Mouse (Mus musculus) CH12.LX (cell line): ENCODE measurements around the gene Gm32742. TPM values are rescaled to one million over a fixed set of nuclear protein-coding genes. Genes with fewer than 3 reads are reported as not detected.

ENCODE experiments used
- DNase-seq: peaks from one replicate; pipeline ENCODE4 v3.0.0-alpha.2; 2013; ENCODE audit errors: extremely low read depth
- H3K27ac ChIP-seq: 2 replicates; pipeline ENCODE4 v1.5.1; 2012; ENCODE audit warnings: low read depth, mild to moderate bottlenecking, control low read depth, moderate library complexity; ENCODE audit not compliant: insufficient read depth
- H3K27me3 ChIP-seq: replicated peaks from 2 replicates; pipeline ENCODE3; 2012; ENCODE audit warnings: inconsistent platforms
- H3K36me3 ChIP-seq, 2 experiments: replicated peaks in 1 of 2; 2 replicates each; pipeline versions ENCODE3 to v1.6.1; 2012; ENCODE audit warnings: inconsistent platforms in 1 of 2, low read length in 1 of 2, mild to moderate bottlenecking in 1 of 2, mixed read lengths in 1 of 2, moderate library complexity in 1 of 2; ENCODE audit not compliant: control insufficient read depth in 1 of 2, insufficient read depth in 1 of 2
- H3K4me1 ChIP-seq, 2 experiments: 2 replicates each; pipeline ENCODE4 v1.6.1; 2012; ENCODE audit warnings: inconsistent platforms in 1 of 2, moderate library complexity in 1 of 2; ENCODE audit not compliant: insufficient read depth in 2 of 2, control insufficient read depth in 1 of 2
- H3K4me2 ChIP-seq: 2 replicates; pipeline ENCODE4 v1.6.1; 2012; ENCODE audit warnings: low read depth, mild to moderate bottlenecking, control low read depth; ENCODE audit not compliant: poor library complexity, insufficient read depth, severe bottlenecking
- H3K4me3 ChIP-seq, 3 experiments: fragments of 150-350 bp in 1 of 3; sonication (generic) in 1 of 3; replicated peaks in 1 of 3; 2 replicates each; pipeline versions ENCODE3 to v1.5.1; 2011 to 2012; ENCODE audit warnings: low read depth in 2 of 3, low read length in 2 of 3, mild to moderate bottlenecking in 2 of 3, moderate library complexity in 2 of 3, control low read depth in 1 of 3, improper control_type of control experiment in 1 of 3, inconsistent platforms in 1 of 3, mixed read lengths in 1 of 3; ENCODE audit not compliant: poor library complexity in 1 of 3
- H3K79me2 ChIP-seq: replicated peaks from 2 replicates; pipeline ENCODE4 v1.6.1; 2012; ENCODE audit warnings: mild to moderate bottlenecking, moderate library complexity; ENCODE audit not compliant: control insufficient read depth, poor library complexity, insufficient read depth, severe bottlenecking; ENCODE audit errors: extremely low read depth
- H3K9ac ChIP-seq: 2 replicates; pipeline ENCODE4 v1.6.1; 2012; ENCODE audit warnings: low read depth, mild to moderate bottlenecking, control low read depth, moderate library complexity; ENCODE audit not compliant: insufficient read depth
- H3K9me3 ChIP-seq: replicated peaks from 2 replicates; pipeline ENCODE3; 2012; ENCODE audit warnings: low read length, inconsistent platforms, mixed read lengths
- BHLHE40 ChIP-seq: IDR thresholded peaks from 2 replicates; pipeline ENCODE4 v1.6.1; 2011; ENCODE audit warnings: mild to moderate bottlenecking, low read depth, low read length, improper control_type of control experiment
- CHD1 ChIP-seq: IDR thresholded peaks from 2 replicates; pipeline ENCODE4 v1.6.1; 2012; ENCODE audit warnings: low read depth, low read length, improper control_type of control experiment, inconsistent platforms
- CHD2 ChIP-seq: IDR thresholded peaks from 2 replicates; pipeline ENCODE4 v1.6.1; 2011; ENCODE audit warnings: low read length, improper control_type of control experiment
- CTCF ChIP-seq, 2 experiments: IDR thresholded peaks in 1 of 2; conservative IDR thresholded peaks in 1 of 2; 2 replicates each; pipeline ENCODE4 v1.5.1; 2011 to 2012; ENCODE audit warnings: low read depth in 2 of 2, low read length in 2 of 2, improper control_type of control experiment in 1 of 2, inconsistent platforms in 1 of 2, mild to moderate bottlenecking in 1 of 2, moderate library complexity in 1 of 2
- E2F4 ChIP-seq: IDR thresholded peaks from 2 replicates; pipeline ENCODE4 v1.6.1; 2011; ENCODE audit warnings: low read depth, low read length, improper control_type of control experiment; ENCODE audit not compliant: insufficient replicate concordance
- ELF1 ChIP-seq: IDR thresholded peaks from 2 replicates; pipeline ENCODE4 v1.6.1; 2014; ENCODE audit warnings: low read depth, mild to moderate bottlenecking, inconsistent platforms, low read length, improper control_type of control experiment
- EP300 ChIP-seq: IDR thresholded peaks from 2 replicates; pipeline ENCODE4 v1.6.1; 2011; ENCODE audit warnings: low read length, improper control_type of control experiment
- ETS1 ChIP-seq: conservative IDR thresholded peaks from 2 replicates; pipeline ENCODE4 v1.6.1; 2012; ENCODE audit warnings: low read depth, mild to moderate bottlenecking, inconsistent platforms, low read length, improper control_type of control experiment, moderate library complexity
- GABPA ChIP-seq: IDR thresholded peaks from 2 replicates; pipeline ENCODE4 v1.6.1; 2012; ENCODE audit warnings: low read depth, low read length, improper control_type of control experiment, inconsistent platforms; ENCODE audit not compliant: insufficient replicate concordance
- HCFC1 ChIP-seq: IDR thresholded peaks from 2 replicates; pipeline ENCODE4 v1.6.1; 2012; ENCODE audit warnings: low read depth, mild to moderate bottlenecking, inconsistent platforms, low read length, improper control_type of control experiment
- IRF4 ChIP-seq: IDR thresholded peaks from 2 replicates; pipeline ENCODE4 v1.6.1; 2014; ENCODE audit warnings: low read depth, mild to moderate bottlenecking, inconsistent platforms, low read length, improper control_type of control experiment
- JUN ChIP-seq: IDR thresholded peaks from 2 replicates; pipeline ENCODE4 v1.6.1; 2011; ENCODE audit warnings: low read depth, mild to moderate bottlenecking, low read length, improper control_type of control experiment, moderate library complexity; ENCODE audit not compliant: insufficient read depth
- JUND ChIP-seq: conservative IDR thresholded peaks from 2 replicates; pipeline ENCODE4 v1.6.1; 2011; ENCODE audit warnings: low read depth, low read length, improper control_type of control experiment
- KAT2A ChIP-seq: IDR thresholded peaks from 2 replicates; pipeline ENCODE4 v1.6.1; 2012; ENCODE audit warnings: low read length, improper control_type of control experiment, inconsistent platforms; ENCODE audit not compliant: insufficient replicate concordance
- MAFK ChIP-seq: IDR thresholded peaks from 2 replicates; pipeline ENCODE4 v1.6.1; 2011; ENCODE audit warnings: low read length, improper control_type of control experiment; ENCODE audit not compliant: insufficient replicate concordance
- MAX ChIP-seq: IDR thresholded peaks from 2 replicates; pipeline ENCODE4 v1.6.1; 2011; ENCODE audit warnings: low read length, improper control_type of control experiment
- MAZ ChIP-seq: IDR thresholded peaks from 2 replicates; pipeline ENCODE4 v1.6.1; 2012; ENCODE audit warnings: low read depth, mild to moderate bottlenecking, inconsistent platforms, low read length, improper control_type of control experiment, moderate library complexity
- MEF2A ChIP-seq: IDR thresholded peaks from 2 replicates; pipeline ENCODE4 v1.6.1; 2014; ENCODE audit warnings: low read depth, mild to moderate bottlenecking, inconsistent platforms, low read length, improper control_type of control experiment, borderline replicate concordance
- MXI1 ChIP-seq: IDR thresholded peaks from 2 replicates; pipeline ENCODE4 v1.6.1; 2011; ENCODE audit warnings: mild to moderate bottlenecking, low read depth, low read length, improper control_type of control experiment
- MYC ChIP-seq: IDR thresholded peaks from 2 replicates; pipeline ENCODE4 v1.6.1; 2011; ENCODE audit warnings: low read depth, mild to moderate bottlenecking, improper control_type of control experiment, low read length
- NELFE ChIP-seq: IDR thresholded peaks from 2 replicates; pipeline ENCODE4 v1.6.1; 2011; ENCODE audit warnings: low read depth, low read length, improper control_type of control experiment
- NRF1 ChIP-seq: IDR thresholded peaks from 2 replicates; pipeline ENCODE4 v1.6.1; 2014; ENCODE audit warnings: low read depth, mild to moderate bottlenecking, inconsistent platforms, low read length, improper control_type of control experiment, moderate library complexity
- PAX5 ChIP-seq: IDR thresholded peaks from 2 replicates; pipeline ENCODE4 v1.6.1; 2012; ENCODE audit warnings: low read length, inconsistent platforms, mixed read lengths
- POLR2A ChIP-seq: IDR thresholded peaks from 2 replicates; pipeline ENCODE4 v1.6.1; 2011; ENCODE audit warnings: low read depth, mild to moderate bottlenecking, improper control_type of control experiment, low read length
- POLR2AphosphoS2 ChIP-seq: IDR thresholded peaks from 2 replicates; pipeline ENCODE4 v1.6.1; 2011; ENCODE audit warnings: low read depth, low read length, improper control_type of control experiment
- RAD21 ChIP-seq: IDR thresholded peaks from 2 replicates; pipeline ENCODE4 v1.6.1; 2011; ENCODE audit warnings: low read depth, mild to moderate bottlenecking, low read length, improper control_type of control experiment, moderate library complexity
- RCOR1 ChIP-seq: conservative IDR thresholded peaks from 2 replicates; pipeline ENCODE4 v1.6.1; 2012; ENCODE audit warnings: low read depth, mild to moderate bottlenecking, inconsistent platforms, low read length, improper control_type of control experiment
- SIN3A ChIP-seq: IDR thresholded peaks from 2 replicates; pipeline ENCODE4 v1.6.1; 2012; ENCODE audit warnings: low read length, improper control_type of control experiment, inconsistent platforms
- SMC3 ChIP-seq: IDR thresholded peaks from 2 replicates; pipeline ENCODE4 v1.6.1; 2011; ENCODE audit warnings: low read depth, low read length, improper control_type of control experiment
- TBP ChIP-seq: conservative IDR thresholded peaks from 2 replicates; pipeline ENCODE4 v1.6.1; 2011; ENCODE audit warnings: low read depth, low read length, improper control_type of control experiment
- TCF12 ChIP-seq: IDR thresholded peaks from 2 replicates; pipeline ENCODE4 v1.6.1; 2014; ENCODE audit warnings: low read depth, mild to moderate bottlenecking, inconsistent platforms, low read length, improper control_type of control experiment
- UBTF ChIP-seq: IDR thresholded peaks from 2 replicates; pipeline ENCODE4 v1.6.1; 2012; ENCODE audit warnings: low read depth, mild to moderate bottlenecking, inconsistent platforms, low read length, improper control_type of control experiment, moderate library complexity
- USF1 ChIP-seq: IDR thresholded peaks from 2 replicates; pipeline ENCODE4 v1.6.1; 2014; ENCODE audit warnings: low read depth, mild to moderate bottlenecking, inconsistent platforms, low read length, improper control_type of control experiment
- USF2 ChIP-seq: conservative IDR thresholded peaks from 2 replicates; pipeline ENCODE4 v1.6.1; 2011; ENCODE audit warnings: low read depth, low read length, improper control_type of control experiment
- ZC3H11A ChIP-seq: IDR thresholded peaks from 2 replicates; pipeline ENCODE4 v1.6.1; 2012; ENCODE audit warnings: low read depth, mild to moderate bottlenecking, inconsistent platforms, low read length, improper control_type of control experiment
- ZKSCAN1 ChIP-seq: IDR thresholded peaks from 2 replicates; pipeline ENCODE4 v1.6.1; 2012; ENCODE audit warnings: low read depth, inconsistent platforms, low read length, improper control_type of control experiment, borderline replicate concordance
- ZMIZ1 ChIP-seq: IDR thresholded peaks from 2 replicates; pipeline ENCODE4 v1.6.1; 2012; ENCODE audit warnings: low read depth, mild to moderate bottlenecking, inconsistent platforms, low read length, improper control_type of control experiment
- ZNF384 ChIP-seq: IDR thresholded peaks from 2 replicates; pipeline ENCODE4 v1.6.1; 2012; ENCODE audit warnings: low read depth, low read length, improper control_type of control experiment, inconsistent platforms
- dilution Hi-C: fragments of 300-500 bp; cut with MboI; formaldehyde crosslinking; loops from 2 replicates; pipeline ENCODE4 v1.14.3; 2020; ENCODE audit warnings: low sequenced_read_pairs; ENCODE audit not compliant: extremely low pct_unique_long_range_greater_than_20kb, extremely low pct_ligation_motif_present
- in situ Hi-C: fragments of 300-500 bp; cut with MboI; formaldehyde crosslinking; loops from 3 replicates; pipeline ENCODE4 v1.14.3; 2019; ENCODE audit warnings: low sequenced_read_pairs, low pct_ligation_motif_present, low pct_unique_long_range_greater_than_20kb, mixed read lengths
- polyA plus RNA-seq: library from polyadenylated mRNA; unstranded; fragments of >175 nt; gene quantifications from 2 replicates; pipeline ENCODE4 v1.2.1, GENCODE M21; 2012; ENCODE audit warnings: low read depth; ENCODE audit not compliant: insufficient read length
- total RNA-seq, 2 experiments: library from RNA; depleted of rRNA; stranded (reverse); fragments of 300-350 nt in 1 of 2; fragments of >200 nt in 1 of 2; gene quantifications; 2 replicates each; pipeline ENCODE4 v1.2.3; 2012 to 2014

Gene Gm32742
- total and polyA plus RNA-seq, 3 experiments, result 0.23 to 0.77 (median 0.42) TPM

- dilution Hi-C loops (no loop called here), in situ Hi-C loops (loop anchor here (5.0 kb wide), 1 partner anchor 36 kb away; no protein-coding TSS in a partner anchor)
- Histone ChIP-seq H3K4me3 (peak within 1 kb of the TSS; percentile 73 to 85 (median 81)), H3K9ac (peak within 1 kb of the TSS; percentile 62), H3K4me2 (peak within 1 kb of the TSS; percentile 95), H3K27me3 (no peaks in the 10 kb centered on the region), H3K4me1 (peaks cover 10 to 45% of the 10 kb centered on the region in 2 experiments), H3K36me3 (no peaks in the 10 kb centered on the region), H3K79me2 (peaks cover 34% of the 10 kb centered on the region), H3K9me3 (no peaks in the 10 kb centered on the region), H3K27ac (peak within 1 kb of the TSS; percentile 97)
- DNase-seq, result peak; percentile 94
- TF ChIP-seq MAZ (peak; percentile 17; the same call in 1 of the 2 replicates), IRF4 (peak; percentile 75), POLR2AphosphoS2 (peak; percentile 34; the same call in 1 of the 2 replicates), SMC3 (peak; percentile 9), MAFK (peak; percentile 38; the same call in 1 of the 2 replicates), NELFE (peak; percentile 88), CHD1 (no peak), RAD21 (no peak; the same call in 1 of the 2 replicates), POLR2A (peak; percentile 87; the same call in 1 of the 2 replicates), HCFC1 (0 out of 2 replicates have a peak, but pooled peaks have one; percentile 34), ZC3H11A (no peak), TBP (peak; percentile 94), JUND (peak; percentile 49), BHLHE40 (peak; percentile 54; the same call in 1 of the 2 replicates), ZKSCAN1 (peak; percentile 99), MEF2A (peak; percentile 76), SIN3A (peak; percentile 73; the same call in 1 of the 2 replicates), E2F4 (peak; percentile 79; the same call in 1 of the 2 replicates), ZMIZ1 (peak; percentile 92; the same call in 1 of the 2 replicates), JUN (peak; percentile 5; the same call in 1 of the 2 replicates), UBTF (peak; percentile 12; the same call in 1 of the 2 replicates), EP300 (peak; percentile 86), GABPA (no peak), USF1 (no peak), KAT2A (0 out of 2 replicates have a peak, but pooled peaks have one; percentile 20), NRF1 (peak; percentile 4; the same call in 1 of the 2 replicates), ETS1 (peak; percentile 64), ELF1 (no peak), ZNF384 (peak; percentile 94), TCF12 (peak; percentile 95), PAX5 (no peak), MYC (peak; percentile 67), CTCF (conservative IDR thresholded peaks at IDR 0.05 in 1 of 2, IDR thresholded peaks at IDR 0.05 in 1 of 2; ENCODE audit: low read depth in 2 of 2, low read length in 2 of 2) (no peak), MAX (peak; percentile 67), USF2 (no peak), CHD2 (peak; percentile 37), MXI1 (peak; percentile 66; the same call in 1 of the 2 replicates), RCOR1 (0 out of 2 replicates have a peak, but pooled peaks have one; percentile 76)
Observed at GRCm38 (mm10) chr9:51213023-51213728, 47.9 kb upstream of the Gm32742 start, which contains the start of gene Pou2af1. Pou2af1 (plus strand) TSS chr9:51213708.
